Mouse (Mus musculus) ovary, postnatal 10 days (tissue): ENCODE measurements around the gene Gpatch2.

Experiments
- DNase-seq: peaks from one replicate; pipeline ENCODE4 v3.0.0; 2022; ENCODE audit warnings: low spot score

Gene Gpatch2

GRCm38 (mm10) chr1:187303221-187303620 lies 87.9 kb downstream of the Gpatch2 start:
- DNase-seq = no peak

- no peak for DNase-seq
Observed at GRCm38 (mm10) chr1:187307335-187307734, 92.0 kb downstream of the Gpatch2 start.

GRCm38 (mm10) chr1:187308523-187308922 lies 93.2 kb downstream of the Gpatch2 start:
- no peak for DNase-seq

GRCm38 (mm10) chr1:187311122-187311521 lies 95.8 kb downstream of the Gpatch2 start:
- no peak for DNase-seq

- no peak for DNase-seq
Observed at GRCm38 (mm10) chr1:187313323-187313722, 98.0 kb downstream of the Gpatch2 start.

GRCm38 (mm10) chr1:187313763-187314162 lies 98.5 kb downstream of the Gpatch2 start:
- no peak for DNase-seq

GRCm38 (mm10) chr1:187314516-187314915 lies 99.2 kb downstream of the Gpatch2 start:
- no peak for DNase-seq

GRCm38 (mm10) chr1:187315821-187316220 lies 100.5 kb downstream of the Gpatch2 start:
- no peak for DNase-seq

- no peak for DNase-seq
Observed at GRCm38 (mm10) chr1:187316555-187316954, 101.2 kb downstream of the Gpatch2 start.

- DNase-seq = no peak
Observed at GRCm38 (mm10) chr1:187321814-187322213, 106.5 kb downstream of the Gpatch2 start.

GRCm38 (mm10) chr1:187322505-187323208 lies 107.3 kb downstream of the Gpatch2 start:
- DNase-seq = no peak

GRCm38 (mm10) chr1:187323209-187323589 lies 107.9 kb downstream of the Gpatch2 start:
- no peak for DNase-seq

- no peak for DNase-seq
Observed at GRCm38 (mm10) chr1:187342551-187342950, 127.2 kb downstream of the Gpatch2 start.

- DNase-seq = no peak
Observed at GRCm38 (mm10) chr1:187345156-187345555, 129.8 kb downstream of the Gpatch2 start.

GRCm38 (mm10) chr1:187346923-187347322 lies 131.6 kb downstream of the Gpatch2 start:
- DNase-seq = no peak

- no peak for DNase-seq
Observed at GRCm38 (mm10) chr1:187347606-187348005, 132.3 kb downstream of the Gpatch2 start.

- no peak for DNase-seq
Observed at GRCm38 (mm10) chr1:187348053-187348820, 132.9 kb downstream of the Gpatch2 start.

GRCm38 (mm10) chr1:187348859-187349258 lies 133.6 kb downstream of the Gpatch2 start:
- no peak for DNase-seq

- DNase-seq = no peak
Observed at GRCm38 (mm10) chr1:187356169-187356568, 140.9 kb downstream of the Gpatch2 start.

GRCm38 (mm10) chr1:187356904-187357303 lies 141.6 kb downstream of the Gpatch2 start:
- no peak for DNase-seq

- DNase-seq = no peak
Observed at GRCm38 (mm10) chr1:187360240-187360639, 144.9 kb downstream of the Gpatch2 start.

- no peak for DNase-seq
Observed at GRCm38 (mm10) chr1:187362536-187362935, 147.2 kb downstream of the Gpatch2 start.

GRCm38 (mm10) chr1:187365424-187365823 lies 150.1 kb downstream of the Gpatch2 start:
- DNase-seq = no peak
